Mouse (Mus musculus) testis, adult 2 months (tissue): ENCODE measurements around the gene Nfatc2.

ENCODE experiments used
- CTCF ChIP-seq: fragments of 200-500 bp; IDR thresholded peaks from 2 replicates; pipeline ENCODE4 v1.5.1; 2012; ENCODE audit warnings: low read depth, mild to moderate bottlenecking, inconsistent platforms, low read length, moderate library complexity; ENCODE audit not compliant: control insufficient read depth, insufficient read depth, insufficient replicate concordance
- POLR2A ChIP-seq: fragments of 200-500 bp; IDR thresholded peaks from 2 replicates; pipeline ENCODE4 v1.6.1; 2012; ENCODE audit warnings: low read depth, mild to moderate bottlenecking, inconsistent platforms, low read length, moderate library complexity; ENCODE audit not compliant: control insufficient read depth

DNA sequence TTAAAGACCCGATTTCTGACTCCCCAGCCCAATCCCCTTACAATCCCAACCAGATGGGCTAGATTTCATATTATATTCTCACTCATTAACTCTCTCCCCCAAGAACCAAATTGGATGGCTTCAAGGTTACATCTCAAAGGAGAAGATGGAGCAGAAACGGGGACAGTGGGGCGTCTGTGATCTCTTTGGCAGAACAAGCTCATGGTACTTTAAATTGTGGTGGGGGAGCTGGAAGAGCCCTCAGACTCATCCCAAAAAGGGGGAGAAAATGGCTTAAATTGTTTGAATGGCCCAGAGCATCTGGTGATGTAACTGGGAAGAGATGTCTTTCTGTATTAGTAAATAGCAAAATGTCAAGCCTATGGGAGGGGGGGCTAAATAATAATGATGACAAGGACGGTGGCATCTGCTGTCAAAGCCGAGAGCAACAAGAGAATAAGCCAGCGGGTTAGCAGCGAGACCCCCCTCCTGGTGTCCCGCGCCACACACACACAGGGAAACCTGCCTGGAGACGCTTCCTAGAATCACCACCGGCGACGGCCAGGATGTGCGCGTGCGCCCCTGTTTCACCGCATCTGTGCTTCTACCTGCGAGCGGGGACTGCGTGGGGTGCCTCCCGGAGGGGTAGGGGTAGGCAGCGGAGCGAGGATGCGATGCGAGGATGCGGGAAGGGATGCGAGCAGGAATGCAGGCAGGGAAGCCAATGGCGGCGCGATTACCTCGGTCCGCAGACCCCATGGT is 537 bp downstream of the Nfatc2 start:
- TF ChIP-seq CTCF (no peak), POLR2A (no peak)
